Mouse (Mus musculus) small intestine, adult 2 months (tissue): Measurements from ENCODE around the gene Sdk2.

Experiments
- CTCF ChIP-seq: fragments of 200-500 bp; IDR thresholded peaks from 2 replicates; pipeline ENCODE4 v1.5.1; 2012; ENCODE audit warnings: low read depth, mild to moderate bottlenecking, control low read depth, inconsistent platforms, low read length, moderate library complexity, mixed read lengths; ENCODE audit not compliant: insufficient replicate concordance, insufficient read length; ENCODE audit errors: extremely low read depth
- POLR2A ChIP-seq: fragments of 200-500 bp; IDR thresholded peaks from 2 replicates; pipeline ENCODE4 v1.6.1; 2012; ENCODE audit warnings: low read depth, mild to moderate bottlenecking, control low read depth, inconsistent platforms, low read length, moderate library complexity

DNA sequence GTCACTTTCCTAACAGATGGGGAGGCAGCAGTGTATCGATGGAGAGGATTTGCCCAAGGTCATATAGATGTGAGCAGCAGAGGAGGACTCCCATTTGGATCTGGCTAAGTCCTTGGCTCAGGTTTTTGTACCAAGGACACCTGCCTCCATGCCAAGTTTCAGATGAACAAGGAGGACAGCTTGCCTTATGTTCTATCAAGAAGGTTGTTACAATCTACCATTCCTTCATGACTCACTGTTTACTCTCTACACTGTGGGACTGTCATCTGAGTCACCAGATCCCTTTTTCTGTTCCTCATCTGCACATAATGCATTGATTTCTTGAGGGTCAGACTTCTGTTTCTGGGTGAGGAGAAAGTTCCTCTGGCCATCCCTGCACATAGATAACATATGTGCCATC lies 101.6 kb downstream of the Sdk2 start:
- TF ChIP-seq CTCF = no peak
- TF ChIP-seq POLR2A = no peak
